Mouse (Mus musculus): Measurements from ENCODE around the gene Ccdc177. TPM values are rescaled to one million over a fixed set of nuclear protein-coding genes. Genes with fewer than 3 reads are reported as not detected.

Ccdc177 gene
- total and polyA plus RNA-seq, 3 experiments = not detected

GRCm38 (mm10) chr12:80788188-80788587, 27.7 kb upstream of the Ccdc177 start:
- peaks cover 0 to 41% of the 10 kb centered on the region in 2 experiments; a peak in 3 of 4 replicates for H3K36me3 ChIP-seq (ENCODE audit: control insufficient read depth in 1 of 2, insufficient read depth in 2 of 2, low read length in 2 of 2)
- DNase-seq (ENCODE audit: low read depth, low spot score) = no peak
- no peaks in the 10 kb centered on the region for H3K27me3 ChIP-seq (ENCODE audit: control insufficient read depth in 1 of 2, insufficient read depth in 2 of 2, low read length in 2 of 2)
- H3K9ac ChIP-seq (ENCODE audit: control insufficient read depth, low read depth, low read length, poor library complexity, severe bottlenecking) = peak overlapping the region; percentile 20; the same call in 1 of the 2 replicates
- peaks cover 25% of the 10 kb centered on the region for H3K79me2 ChIP-seq (ENCODE audit: control insufficient read depth, insufficient read depth, low read length, poor library complexity)
- no peaks in the 10 kb centered on the region for H3K9me3 ChIP-seq (replicated peaks; ENCODE audit: insufficient read depth, low read length)
- H3K27ac ChIP-seq (ENCODE audit: control insufficient read depth, low read depth, low read length) = no peak overlapping the region; the same call in 1 of the 2 replicates
- no peak overlapping the region for H3K4me3 ChIP-seq (ENCODE audit: control insufficient read depth in 1 of 2, insufficient read depth in 1 of 2, low read depth in 2 of 2, low read length in 2 of 2)
- TF ChIP-seq ZMIZ1 (IDR thresholded peaks at IDR 0.05; ENCODE audit: low read depth, low read length) (no peak), TBP (IDR thresholded peaks at IDR 0.05; ENCODE audit: low read depth, low read length) (no peak), TAL1 (IDR thresholded peaks at IDR 0.05; ENCODE audit: low read length) (no peak; the same call in 1 of the 2 replicates), ETS1 (IDR thresholded peaks at IDR 0.05; ENCODE audit: low read depth, low read length) (no peak), MAX (IDR thresholded peaks at IDR 0.05; ENCODE audit: low read length) (no peak), POLR2AphosphoS5 (IDR thresholded peaks at IDR 0.05; ENCODE audit: borderline replicate concordance, low read depth, low read length) (no peak), E2F4 (IDR thresholded peaks at IDR 0.05; ENCODE audit: borderline replicate concordance, low read depth, low read length) (no peak), USF2 (IDR thresholded peaks at IDR 0.05; ENCODE audit: borderline replicate concordance in 1 of 2, insufficient read depth in 1 of 2, low read depth in 1 of 2, low read length in 2 of 2) (no peak), ELF1 (IDR thresholded peaks at IDR 0.05; ENCODE audit: low read depth, low read length) (no peak), ZC3H11A (IDR thresholded peaks at IDR 0.05; ENCODE audit: low read depth, low read length) (no peak), POLR2A (IDR thresholded peaks at IDR 0.05; ENCODE audit: control insufficient read depth in 1 of 2, insufficient read depth in 1 of 2, low read depth in 1 of 2, low read length in 2 of 2, poor library complexity in 1 of 2) (no peak), GATA1 (IDR thresholded peaks at IDR 0.05; ENCODE audit: low read depth, low read length) (no peak)
- peaks cover 15 to 55% of the 10 kb centered on the region in 2 experiments for H3K4me1 ChIP-seq (ENCODE audit: control insufficient read depth in 1 of 2, insufficient read depth in 2 of 2, low read length in 2 of 2)

DNA sequence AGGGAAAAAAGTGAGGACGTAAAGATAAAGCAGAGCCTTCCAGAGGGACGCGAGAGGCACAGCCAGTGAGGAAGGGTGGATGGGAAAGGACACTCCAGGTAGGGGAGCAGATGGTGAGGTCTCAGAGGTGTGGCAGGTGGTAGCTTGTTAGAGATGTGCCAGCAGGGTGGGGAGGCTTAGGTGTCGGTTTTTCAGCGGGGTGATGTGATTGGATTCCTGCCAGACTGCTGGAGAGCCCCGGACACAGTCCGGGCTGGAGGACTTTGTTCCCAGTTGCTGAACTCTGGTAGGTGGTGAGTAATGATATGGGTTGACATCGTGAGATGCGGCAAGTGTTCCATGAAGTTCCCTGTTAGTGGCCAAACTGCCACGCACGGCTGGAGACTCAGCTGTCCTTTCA, 27.1 kb upstream of the Ccdc177 start:
- peaks cover 19% of the 10 kb centered on the region for H3K79me2 ChIP-seq (ENCODE audit: control insufficient read depth, insufficient read depth, low read length, poor library complexity)
- H3K27me3 ChIP-seq (ENCODE audit: control insufficient read depth in 1 of 2, insufficient read depth in 2 of 2, low read length in 2 of 2) = no peaks in the 10 kb centered on the region
- peak; percentile 35 for DNase-seq (ENCODE audit: low read depth, low spot score)
- H3K4me3 ChIP-seq (ENCODE audit: control insufficient read depth in 1 of 2, insufficient read depth in 1 of 2, low read depth in 2 of 2, low read length in 2 of 2) = 0 out of 4 replicates have a peak overlapping the region, but pooled peaks of 1 of the 2 experiments have one; percentile 4
- TF ChIP-seq UBTF (IDR thresholded peaks at IDR 0.05; ENCODE audit: borderline replicate concordance, insufficient read depth, low read depth, low read length) = no peak
- TF ChIP-seq ZNF384 (IDR thresholded peaks at IDR 0.05; ENCODE audit: low read depth, low read length) = no peak
- no peak for TF ChIP-seq NRF1 (IDR thresholded peaks at IDR 0.05; ENCODE audit: insufficient read depth, low read depth, low read length, poor library complexity, severe bottlenecking)
- TF ChIP-seq POLR2AphosphoS5 (IDR thresholded peaks at IDR 0.05; ENCODE audit: borderline replicate concordance, low read depth, low read length) = no peak
- no peak for TF ChIP-seq ELF1 (IDR thresholded peaks at IDR 0.05; ENCODE audit: low read depth, low read length)
- TF ChIP-seq CHD2 (IDR thresholded peaks at IDR 0.05; ENCODE audit: low read length) = no peak
- no peak for TF ChIP-seq NELFE (IDR thresholded peaks at IDR 0.05; ENCODE audit: low read depth, low read length)
- no peak; the same call in 1 of the 2 replicates for TF ChIP-seq TAL1 (IDR thresholded peaks at IDR 0.05; ENCODE audit: low read length)
- no peak for TF ChIP-seq USF1 (IDR thresholded peaks at IDR 0.05; ENCODE audit: low read depth, low read length)
- TF ChIP-seq MAFK (IDR thresholded peaks at IDR 0.05; ENCODE audit: borderline replicate concordance, low read depth, low read length) = no peak
- TF ChIP-seq JUND (IDR thresholded peaks at IDR 0.05; ENCODE audit: low read depth, low read length) = no peak
- TF ChIP-seq RAD21 (IDR thresholded peaks at IDR 0.05; ENCODE audit: low read depth, low read length) = no peak
- no peak for TF ChIP-seq KAT2A (conservative IDR thresholded peaks at IDR 0.05; ENCODE audit: low read depth, low read length)
- TF ChIP-seq MAX (IDR thresholded peaks at IDR 0.05; ENCODE audit: low read length) = no peak
- TF ChIP-seq RCOR1 (IDR thresholded peaks at IDR 0.05; ENCODE audit: low read depth, low read length) = no peak
- no peak overlapping the region for H3K27ac ChIP-seq (ENCODE audit: control insufficient read depth, low read depth, low read length)
- no peaks in the 10 kb centered on the region for H3K9me3 ChIP-seq (replicated peaks; ENCODE audit: insufficient read depth, low read length)
- H3K4me1 ChIP-seq (ENCODE audit: control insufficient read depth in 1 of 2, insufficient read depth in 2 of 2, low read length in 2 of 2) = peaks cover 15 to 49% of the 10 kb centered on the region in 2 experiments
- H3K9ac ChIP-seq (ENCODE audit: control insufficient read depth, low read depth, low read length, poor library complexity, severe bottlenecking) = peak overlapping the region; percentile 20; the same call in 1 of the 2 replicates
- H3K36me3 ChIP-seq (ENCODE audit: control insufficient read depth in 1 of 2, insufficient read depth in 2 of 2, low read length in 2 of 2) = peaks cover 0 to 37% of the 10 kb centered on the region in 2 experiments; a peak in 2 of 4 replicates
